Mouse (Mus musculus): ENCODE data around the gene Wipf2.

DNA sequence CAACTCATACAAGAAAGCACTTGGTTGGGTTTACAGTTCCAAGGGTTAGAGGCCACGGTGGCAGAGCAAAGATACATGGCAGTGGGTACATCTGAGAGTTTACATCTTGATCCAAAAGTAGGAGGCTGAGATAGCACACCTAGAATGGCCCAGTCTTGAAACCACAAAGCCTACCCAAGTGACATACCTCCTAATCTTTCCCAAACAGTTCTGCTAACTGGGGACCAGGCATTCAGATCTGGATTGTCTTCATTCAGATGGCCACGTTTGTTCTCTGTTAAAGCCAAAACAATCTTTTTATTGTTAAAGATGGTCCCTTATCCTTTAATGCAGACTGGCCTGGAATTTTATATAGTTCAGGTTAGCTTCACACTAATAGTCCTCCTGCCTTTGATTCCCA is 35.6 kb upstream of the Wipf2 start:
- TF ChIP-seq CTCF (IDR thresholded peaks at IDR 0.05) (no peak), EP300 (IDR thresholded peaks at IDR 0.05; ENCODE audit: insufficient read depth, low read depth, low read length) (no peak), POLR2A (IDR thresholded peaks at IDR 0.05; ENCODE audit: insufficient read depth, low read depth, low read length) (no peak)

Measured in heart, adult 2 months (tissue).